Mouse (Mus musculus) layer of hippocampus, adult 9-10 months (tissue): ENCODE measurements around the gene Med6.

Experiments used
- DNase-seq: peaks from one replicate; pipeline ENCODE4 v3.0.0; 2022; ENCODE audit warnings: low spot score

Gene Med6

GRCm38 (mm10) chr12:81594902-81595671 lies at the start of gene Med6:
TSS of gene Med6 (minus strand) at chr12:81595008.
- DNase-seq: peak; percentile 70

GRCm38 (mm10) chr12:81642361-81643082 lies 47.7 kb upstream of the Med6 start:
- DNase-seq: no peak

- no peak for DNase-seq
Measured at GRCm38 (mm10) chr12:81640656-81641055, 45.8 kb upstream of the Med6 start.

GRCm38 (mm10) chr12:81633246-81633645 lies 38.4 kb upstream of the Med6 start:
- no peak for DNase-seq

GRCm38 (mm10) chr12:81631661-81632401 lies 37.0 kb upstream of the Med6 start:
- DNase-seq: no peak

GRCm38 (mm10) chr12:81630915-81631660 lies 36.3 kb upstream of the Med6 start, which contains the start of gene Ttc9:
TSS of gene Ttc9 (plus strand) at chr12:81631249.
- DNase-seq: no peak

GRCm38 (mm10) chr12:81630520-81630914 lies 35.7 kb upstream of the Med6 start:
- DNase-seq: no peak

GRCm38 (mm10) chr12:81628091-81628490 lies 33.3 kb upstream of the Med6 start:
- no peak for DNase-seq

- no peak for DNase-seq
Measured at GRCm38 (mm10) chr12:81627426-81627825, 32.6 kb upstream of the Med6 start.

- no peak for DNase-seq
Measured at GRCm38 (mm10) chr12:81626226-81626861, 31.5 kb upstream of the Med6 start.

GRCm38 (mm10) chr12:81623377-81623776 lies 28.6 kb upstream of the Med6 start:
- no peak for DNase-seq

GRCm38 (mm10) chr12:81619302-81619701 lies 24.5 kb upstream of the Med6 start:
- peak; percentile 70 for DNase-seq

GRCm38 (mm10) chr12:81616980-81617379 lies 22.2 kb upstream of the Med6 start:
- no peak for DNase-seq

- DNase-seq: no peak
Measured at GRCm38 (mm10) chr12:81615807-81616206, 21.0 kb upstream of the Med6 start.

GRCm38 (mm10) chr12:81609445-81609844 lies 14.6 kb upstream of the Med6 start:
- DNase-seq: no peak

- DNase-seq: no peak
Measured at GRCm38 (mm10) chr12:81604995-81605784, 10.4 kb upstream of the Med6 start.

- no peak for DNase-seq
Measured at GRCm38 (mm10) chr12:81596547-81597262, 1.9 kb upstream of the Med6 start.

- no peak for DNase-seq
Measured at GRCm38 (mm10) chr12:81568374-81568773, 26.4 kb downstream of the Med6 start, which contains the start of gene Adam21. TSS of gene Adam21 (minus strand) at chr12:81568474.

- DNase-seq: no peak
Measured at GRCm38 (mm10) chr12:81567931-81568330, 26.9 kb downstream of the Med6 start.

- DNase-seq: no peak
Measured at GRCm38 (mm10) chr12:81564173-81564572, 30.6 kb downstream of the Med6 start.
